Mouse (Mus musculus) right cerebral cortex, adult 2 months (tissue): ENCODE results near the gene Nptxr.

Experiments used
- DNase-seq, 2 experiments: peaks; one replicate each; pipeline ENCODE4 v3.0.0; 2021 to 2022; ENCODE audit warnings: low spot score in 2 of 2

Gene Nptxr

GRCm38 (mm10) chr15:79804352-79805071 lies at the start of gene Nptxr:
Gene Nptxr (minus strand): TSS chr15:79804766.
- peak in 1 of 2 experiments; percentile 65 for DNase-seq

GRCm38 (mm10) chr15:79850143-79850542 lies 45.6 kb upstream of the Nptxr start:
- DNase-seq: no peak

GRCm38 (mm10) chr15:79847100-79847499 lies 42.5 kb upstream of the Nptxr start:
- DNase-seq: peak; percentile 35 to 50

GRCm38 (mm10) chr15:79845986-79846385 lies 41.4 kb upstream of the Nptxr start:
- DNase-seq: no peak

GRCm38 (mm10) chr15:79842985-79843384 lies 38.4 kb upstream of the Nptxr start:
- no peak for DNase-seq

- DNase-seq: no peak
Observed at GRCm38 (mm10) chr15:79840281-79840680, 35.7 kb upstream of the Nptxr start.

- peak in 1 of 2 experiments; percentile 32 for DNase-seq
Observed at GRCm38 (mm10) chr15:79834881-79835260, 30.3 kb upstream of the Nptxr start.

GRCm38 (mm10) chr15:79834130-79834880 lies 29.7 kb upstream of the Nptxr start, which contains the start of the genes Npcd and Cbx6:
Gene Npcd (minus strand): TSS chr15:79834237.
Gene Cbx6 (minus strand): TSS chr15:79834688.
- DNase-seq: peak; percentile 98 to 99

GRCm38 (mm10) chr15:79833251-79834050 lies 28.9 kb upstream of the Nptxr start:
- peak; percentile 29 to 41 for DNase-seq

- peak; percentile 89 for DNase-seq
Observed at GRCm38 (mm10) chr15:79832064-79832900, 27.7 kb upstream of the Nptxr start.

GRCm38 (mm10) chr15:79830388-79830787 lies 25.8 kb upstream of the Nptxr start:
- peak; percentile 84 to 87 for DNase-seq

- DNase-seq: no peak
Observed at GRCm38 (mm10) chr15:79829431-79829830, 24.9 kb upstream of the Nptxr start.

GRCm38 (mm10) chr15:79828366-79829035 lies 23.9 kb upstream of the Nptxr start:
- peak in 1 of 2 experiments; percentile 45 for DNase-seq

GRCm38 (mm10) chr15:79827778-79828210 lies 23.2 kb upstream of the Nptxr start:
- DNase-seq: no peak

GRCm38 (mm10) chr15:79827061-79827777 lies 22.7 kb upstream of the Nptxr start:
- no peak for DNase-seq

- no peak for DNase-seq
Observed at GRCm38 (mm10) chr15:79826221-79826935, 21.8 kb upstream of the Nptxr start.

GRCm38 (mm10) chr15:79825146-79825825 lies 20.7 kb upstream of the Nptxr start:
- DNase-seq: no peak

GRCm38 (mm10) chr15:79823588-79824280 lies 19.2 kb upstream of the Nptxr start:
- no peak for DNase-seq
